Mouse (Mus musculus) mouse trophoblast stem cell (cell line): ENCODE measurements around the gene Mid1.
"Not testable (repeated sequence)": the region's sequence is repeated elsewhere in the genome, so short reads cannot be mapped to it uniquely, and the experiment has no call there.

Experiments used
- in situ Hi-C, 2 experiments: fragments of 300-500 bp; cut with MseI, MboI; formaldehyde crosslinking; loops; 2 replicates in 1 of 2; 3 replicates in 1 of 2; pipeline ENCODE4 v1.15.1; 2025

The Mid1 gene

GRCm38 (mm10) chrX:169999912-170000641 lies 315.1 kb downstream of the Mid1 start:
- in situ Hi-C loops, result not testable (repeated sequence)

GRCm38 (mm10) chrX:170000642-170001387 lies 315.8 kb downstream of the Mid1 start:
- in situ Hi-C loops, result not testable (repeated sequence)

GRCm38 (mm10) chrX:170001388-170001695 lies 316.3 kb downstream of the Mid1 start:
- in situ Hi-C loops, result not testable (repeated sequence)

GRCm38 (mm10) chrX:170002510-170003197 lies 317.7 kb downstream of the Mid1 start:
- in situ Hi-C loops, result not testable (repeated sequence)

GRCm38 (mm10) chrX:170003536-170003935 lies 318.5 kb downstream of the Mid1 start:
- in situ Hi-C loops, result not testable (repeated sequence)

GRCm38 (mm10) chrX:170004236-170004635 lies 319.2 kb downstream of the Mid1 start:
- in situ Hi-C loops, result not testable (repeated sequence)

GRCm38 (mm10) chrX:170004793-170005192 lies 319.8 kb downstream of the Mid1 start:
- in situ Hi-C loops, result not testable (repeated sequence)

GRCm38 (mm10) chrX:170005194-170005593 lies 320.2 kb downstream of the Mid1 start:
- in situ Hi-C loops, result not testable (repeated sequence)

- in situ Hi-C loops, result not testable (repeated sequence)
Observed at GRCm38 (mm10) chrX:170005695-170006297, 320.8 kb downstream of the Mid1 start.

GRCm38 (mm10) chrX:170006694-170007247 lies 321.8 kb downstream of the Mid1 start:
- in situ Hi-C loops, result not testable (repeated sequence)

GRCm38 (mm10) chrX:170007375-170008178 lies 322.6 kb downstream of the Mid1 start:
- in situ Hi-C loops, result not testable (repeated sequence)

- in situ Hi-C loops, result not testable (repeated sequence)
Observed at GRCm38 (mm10) chrX:170008179-170008467, 323.1 kb downstream of the Mid1 start.

- in situ Hi-C loops, result not testable (repeated sequence)
Observed at GRCm38 (mm10) chrX:170008584-170008983, 323.6 kb downstream of the Mid1 start.

GRCm38 (mm10) chrX:170009016-170009750 lies 324.2 kb downstream of the Mid1 start, which contains the start of gene Gm21887:
TSS of gene Gm21887 (plus strand) at chrX:170009659.
- in situ Hi-C loops, result not testable (repeated sequence)

GRCm38 (mm10) chrX:170009801-170010221 lies 324.8 kb downstream of the Mid1 start:
- in situ Hi-C loops, result not testable (repeated sequence)

- in situ Hi-C loops, result not testable (repeated sequence)
Observed at GRCm38 (mm10) chrX:170010581-170011528, 325.9 kb downstream of the Mid1 start.

GRCm38 (mm10) chrX:170011529-170011879 lies 326.5 kb downstream of the Mid1 start:
- in situ Hi-C loops, result not testable (repeated sequence)

- in situ Hi-C loops, result not testable (repeated sequence)
Observed at GRCm38 (mm10) chrX:170013421-170013820, 328.4 kb downstream of the Mid1 start.

- in situ Hi-C loops, result not testable (repeated sequence)
Observed at GRCm38 (mm10) chrX:170014038-170014437, 329.0 kb downstream of the Mid1 start.
